Mouse (Mus musculus): ENCODE measurements at regions not wholly inside any gene's neighbourhood (a gene's known extent, or its start where the extent isn't known, plus 50 kb on each side); places are given as distances from the start of the nearest gene placed in this dataset.

- TF ChIP-seq CTCF (IDR thresholded peaks at IDR 0.05; ENCODE audit: control insufficient read depth, insufficient read depth, insufficient replicate concordance, low read depth, low read length) (no peak), POLR2A (IDR thresholded peaks at IDR 0.05; ENCODE audit: control insufficient read depth, low read depth, low read length) (no peak)
Observed at GRCm38 (mm10) chr2:170282463-170282862, 134.6 kb upstream of the Zfp217 start.

Measured in testis, adult 2 months (tissue).